Comparison of ENCODE assay signal across 17 mouse cellular contexts in genomic region chr4:134506713-134507112, GRCm38 (mm10).
"Had no signal": no experiment of that assay in that cellular context is flagged by ENCODE, and none has a peak within 500 bp of the region (broad histone marks: within the 10 kb centered on the region; RNA-seq: fewer than 3 reads in every experiment).

No protein-coding gene starts in this region.

- H3K4me2 ChIP-seq: intestine, embryonic 15.5 days; kidney, embryonic 15.5 days; limb, embryonic 15.5 days; lung, embryonic 15.5 days; neural tube, embryonic 13.5 days; stomach, embryonic 15.5 days had no signal

- H3K27me3 ChIP-seq: intestine, embryonic 15.5 days; kidney, embryonic 15.5 days; limb, embryonic 15.5 days; lung, embryonic 15.5 days; neural tube, embryonic 13.5 days; stomach, embryonic 15.5 days had no signal

- H3K27ac ChIP-seq: intestine, embryonic 15.5 days; kidney, embryonic 15.5 days; limb, embryonic 15.5 days; lung, embryonic 15.5 days; macrophage; neural tube, embryonic 13.5 days; stomach, embryonic 15.5 days had no signal

- H3K36me3 ChIP-seq: intestine, embryonic 15.5 days; kidney, embryonic 15.5 days; lung, embryonic 15.5 days; stomach, embryonic 15.5 days had no signal

- H3K9me3 ChIP-seq: intestine, embryonic 15.5 days; kidney, embryonic 15.5 days; limb, embryonic 15.5 days; lung, embryonic 15.5 days; neural tube, embryonic 13.5 days; stomach, embryonic 15.5 days had no signal

- H3K4me1 ChIP-seq: stomach, embryonic 15.5 days had no signal

- ATAC-seq: intestine, embryonic 15.5 days; midbrain, embryonic 16.5 days had no signal

- H3K9ac ChIP-seq: intestine, embryonic 15.5 days; kidney, embryonic 15.5 days; limb, embryonic 15.5 days; lung, embryonic 15.5 days; neural tube, embryonic 13.5 days; stomach, embryonic 15.5 days had no signal

- DNase-seq: kidney, adult 2 months; kidney, postnatal 14 days; layer of hippocampus, adult 9-11 months; layer of hippocampus, postnatal 36 days; lung, postnatal 14 days; retina, postnatal 1 day; right cerebral cortex, postnatal 4 days; spleen, adult 18-20 months; thymus, postnatal 4 days had no signal

- H3K4me3 ChIP-seq: intestine, embryonic 15.5 days; kidney, embryonic 15.5 days; limb, embryonic 15.5 days; lung, embryonic 15.5 days; neural tube, embryonic 13.5 days; stomach, embryonic 15.5 days had no signal
